Mouse (Mus musculus) v-Abl transformed pro-B cells (cell line): ENCODE results near the gene Bmt2.

Experiments
- in situ Hi-C, 2 experiments: fragments of 400-800 bp; cut with MboI; formaldehyde crosslinking; loops; one replicate each; pipeline ENCODE4 v1.15.1; 2025; ENCODE audit not compliant: unreplicated experiment in 2 of 2

The Bmt2 gene

GRCm38 (mm10) chr6:13632571-13632970 lies 45.2 kb downstream of the Bmt2 start:
- in situ Hi-C loops = no loop called here

DNA sequence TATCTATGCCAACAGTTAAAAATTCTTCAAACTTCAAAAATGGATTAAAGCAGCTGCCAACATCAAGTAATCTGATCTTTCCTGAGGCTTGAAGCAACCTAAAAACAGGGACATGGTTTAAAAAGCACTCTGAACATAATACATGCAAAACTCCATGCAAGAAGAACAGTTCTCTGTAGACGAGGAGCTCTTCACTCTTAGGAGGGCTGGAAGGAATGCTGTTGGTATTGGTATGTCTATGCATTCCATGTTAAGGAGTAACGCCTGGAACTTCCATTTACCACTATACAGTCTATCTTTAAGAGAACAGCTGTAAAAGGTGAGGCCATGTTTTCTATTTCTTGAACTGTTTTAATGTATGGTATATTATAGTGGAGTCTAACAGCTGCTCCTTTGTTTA lies 47.2 kb downstream of the Bmt2 start:
- in situ Hi-C loops = no loop called here

DNA sequence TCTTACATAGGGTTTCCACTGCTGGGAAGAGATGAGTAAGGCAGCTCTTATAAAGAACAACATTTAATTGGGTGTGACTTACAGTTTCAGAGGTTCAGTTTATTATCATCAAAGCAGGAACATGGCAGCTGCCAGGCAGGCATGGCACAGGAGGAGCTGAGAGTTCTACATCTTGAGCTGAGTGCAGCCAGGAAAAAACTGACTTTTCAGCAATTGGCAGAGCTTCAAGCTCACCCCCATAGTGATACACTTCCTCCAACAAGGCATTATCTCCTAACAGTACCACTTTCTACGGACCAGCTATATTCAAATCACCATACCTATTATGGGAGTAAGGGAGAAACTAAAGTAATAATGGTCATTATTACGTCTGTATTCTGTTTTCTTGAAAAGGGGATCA lies 58.1 kb downstream of the Bmt2 start:
- in situ Hi-C loops = loop anchor here (10.0 to 25.0 kb wide), 3 partner anchors 55 to 1682 kb away; partner anchors contain the start of genes Tmem106b (in 2 of the 2) and Bmt2 (in 1 of the 2)

- in situ Hi-C loops = loop anchor here (10.0 to 25.0 kb wide), 3 partner anchors 58 to 1680 kb away; partner anchors contain the start of genes Tmem106b (in 2 of the 2) and Bmt2 (in 1 of the 2)
These were observed 60.7 kb downstream of the Bmt2 start for GRCm38 (mm10) chr6:13617110-13617509.

GRCm38 (mm10) chr6:13614568-13614967 lies 63.2 kb downstream of the Bmt2 start:
- in situ Hi-C loops = loop anchor here (10.0 to 25.0 kb wide), 3 partner anchors 60 to 1677 kb away; partner anchors contain the start of genes Tmem106b (in 2 of the 2) and Bmt2 (in 1 of the 2)

GRCm38 (mm10) chr6:13613671-13614070 lies 64.1 kb downstream of the Bmt2 start:
- in situ Hi-C loops = loop anchor here (10.0 to 25.0 kb wide), 3 partner anchors 61 to 1676 kb away; partner anchors contain the start of genes Tmem106b (in 2 of the 2) and Bmt2 (in 1 of the 2)

- in situ Hi-C loops = loop anchor here (10.0 to 25.0 kb wide), 3 partner anchors 64 to 1674 kb away; partner anchors contain the start of genes Tmem106b (in 2 of the 2) and Bmt2 (in 1 of the 2)
These were observed 66.9 kb downstream of the Bmt2 start for GRCm38 (mm10) chr6:13610869-13611268.

GRCm38 (mm10) chr6:13609353-13610140 lies 68.2 kb downstream of the Bmt2 start:
- in situ Hi-C loops = loop anchor here (5.0 to 25.0 kb wide), 7 partner anchors 65 to 1672 kb away; partner anchors contain the start of genes 2610001J05Rik (in 2 of the 2), Bmt2 (in 2 of the 2) and Tmem106b (in 2 of the 2)

DNA sequence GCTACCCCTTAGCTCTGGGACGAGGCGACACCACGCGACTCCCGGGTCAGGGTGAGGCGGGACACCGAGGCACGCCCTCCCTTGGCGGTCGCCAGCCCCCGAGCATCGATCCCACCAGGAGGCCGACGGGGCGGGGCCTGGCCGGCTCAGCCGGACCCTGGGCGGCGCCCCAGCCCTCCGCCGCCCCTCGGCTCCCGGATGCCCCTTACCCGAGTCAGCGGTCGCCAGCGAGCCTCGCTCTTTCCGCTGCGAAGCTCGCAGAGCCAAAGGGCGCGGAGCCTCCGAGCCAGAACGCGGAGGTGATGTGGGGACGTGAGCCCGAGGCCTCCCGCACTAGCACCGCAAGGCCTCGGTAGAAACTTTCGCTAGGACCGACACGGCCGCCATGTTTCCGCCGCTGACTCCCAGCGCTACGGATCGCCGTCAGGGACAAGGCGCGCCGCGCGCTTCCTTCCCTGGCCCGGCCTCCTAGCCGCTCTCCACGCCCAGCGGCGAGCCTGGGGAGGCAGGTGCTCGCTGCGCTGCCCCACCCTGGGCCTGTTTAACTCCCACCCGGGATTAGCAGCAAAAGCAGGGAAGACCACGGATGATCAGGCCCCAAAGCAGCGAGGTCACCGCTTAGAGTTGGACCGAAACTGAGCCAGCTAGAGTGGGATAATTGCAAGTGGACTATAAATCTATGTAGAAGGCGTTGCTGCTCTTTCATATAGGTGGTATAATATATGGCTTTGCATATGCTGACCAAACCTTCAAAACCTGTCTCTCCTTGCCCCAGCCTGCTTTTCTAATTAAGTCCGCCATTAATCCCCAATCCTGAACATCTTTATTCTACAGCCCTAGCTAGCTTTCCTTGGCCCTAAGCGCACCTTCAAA lies 69.9 kb downstream of the Bmt2 start, which contains the start of gene Tmem168:
TSS of gene Tmem168 (minus strand) at position 480 of the 873 bp plus-strand sequence.
- in situ Hi-C loops = loop anchor here (5.0 to 25.0 kb wide), 6 partner anchors 69 to 1671 kb away; partner anchors contain the start of genes 2610001J05Rik (in 2 of the 2), Tmem106b (in 2 of the 2) and Bmt2 (in 1 of the 2)

DNA sequence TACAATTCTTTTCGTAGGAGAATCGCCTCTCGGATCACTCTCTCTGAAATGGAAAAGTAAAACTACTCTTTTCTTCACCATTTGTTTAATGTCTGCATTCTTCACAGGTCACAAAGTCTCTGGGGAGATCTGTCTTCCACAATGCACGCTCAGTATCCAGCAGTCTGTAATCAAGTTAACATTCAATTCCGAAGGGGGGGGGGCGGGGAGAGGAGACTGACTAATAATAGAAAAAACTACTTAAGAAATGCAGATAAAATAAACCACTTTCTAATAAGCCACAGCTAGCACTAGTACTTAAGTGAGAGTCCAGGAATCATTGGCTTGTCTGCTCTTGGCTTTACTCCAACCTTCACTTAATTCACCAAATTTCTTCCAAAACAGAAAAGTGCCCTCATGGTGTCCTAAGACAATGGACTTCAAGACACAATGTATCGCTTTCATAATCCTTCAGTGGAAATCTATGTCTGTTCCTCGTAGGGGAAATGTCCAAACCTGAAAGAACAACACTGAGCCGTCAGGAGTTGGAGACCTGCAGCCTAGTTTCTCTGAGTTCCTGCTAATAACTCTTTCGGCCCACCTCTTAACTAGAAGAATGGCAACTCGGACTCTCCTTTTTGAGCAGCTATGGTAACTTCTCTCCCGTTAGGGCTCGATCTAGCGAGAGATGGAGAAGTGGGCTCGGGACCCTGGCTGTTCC lies 70.7 kb downstream of the Bmt2 start:
- in situ Hi-C loops = loop anchor here (5.0 to 25.0 kb wide), 6 partner anchors 70 to 1670 kb away; partner anchors contain the start of genes 2610001J05Rik (in 2 of the 2), Tmem106b (in 2 of the 2) and Bmt2 (in 1 of the 2)

DNA sequence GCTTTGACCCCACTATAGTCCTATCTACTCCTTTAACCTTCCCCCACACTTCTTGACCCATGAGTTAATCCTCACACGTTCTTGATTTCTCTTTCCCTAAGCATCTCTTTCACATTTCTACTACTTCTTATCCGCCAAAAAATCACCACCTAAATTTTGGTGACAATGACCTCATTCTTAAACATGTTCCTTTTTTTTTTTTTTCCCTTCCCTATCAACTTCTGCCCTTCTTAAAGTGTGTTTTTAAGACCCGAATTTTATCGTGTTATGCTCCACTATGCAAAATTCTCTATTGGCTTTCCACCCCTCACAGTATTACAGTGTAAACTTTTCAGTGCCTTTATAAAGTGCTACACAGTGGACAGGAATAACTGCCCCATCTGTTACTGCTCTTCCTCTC lies 71.4 kb downstream of the Bmt2 start:
- in situ Hi-C loops = loop anchor here (5.0 to 25.0 kb wide), 6 partner anchors 71 to 1669 kb away; partner anchors contain the start of genes 2610001J05Rik (in 2 of the 2), Tmem106b (in 2 of the 2) and Bmt2 (in 1 of the 2)

GRCm38 (mm10) chr6:13603134-13603533 lies 74.6 kb downstream of the Bmt2 start:
- in situ Hi-C loops = loop anchor here (10.0 to 25.0 kb wide), 3 partner anchors 272 to 1666 kb away; partner anchors contain the start of genes Tmem106b (in 2 of the 2) and 2610001J05Rik (in 1 of the 2)

- in situ Hi-C loops = loop anchor here (10.0 to 25.0 kb wide), 3 partner anchors 273 to 1664 kb away; partner anchors contain the start of genes Tmem106b (in 2 of the 2) and 2610001J05Rik (in 1 of the 2)
These were observed 76.2 kb downstream of the Bmt2 start for GRCm38 (mm10) chr6:13601587-13601986.

GRCm38 (mm10) chr6:13598239-13598923 lies 79.4 kb downstream of the Bmt2 start:
- in situ Hi-C loops = no loop called here

GRCm38 (mm10) chr6:13592729-13593345 lies 84.9 kb downstream of the Bmt2 start:
- in situ Hi-C loops = no loop called here

GRCm38 (mm10) chr6:13586560-13586959 lies 91.2 kb downstream of the Bmt2 start:
- in situ Hi-C loops = no loop called here

DNA sequence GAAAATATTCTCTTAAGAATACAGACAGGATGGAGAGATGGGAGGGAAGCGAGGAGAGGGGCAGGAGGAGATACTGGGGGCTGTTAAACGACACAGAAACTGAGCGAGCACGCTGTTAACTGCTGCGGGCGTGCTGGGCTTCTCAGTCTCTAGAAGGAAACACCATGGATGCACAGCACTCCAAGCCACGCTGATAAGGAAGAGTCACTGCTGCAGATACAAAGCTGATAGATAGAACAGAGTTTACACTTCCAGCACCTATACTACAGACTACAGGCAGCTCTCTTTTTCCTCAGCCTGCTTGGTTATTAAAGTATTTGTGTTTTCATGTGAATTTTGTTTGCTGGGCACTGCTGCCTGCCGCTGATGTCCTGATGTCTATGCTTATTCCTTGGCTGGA lies 91.6 kb downstream of the Bmt2 start:
- in situ Hi-C loops = no loop called here

GRCm38 (mm10) chr6:13584788-13585187 lies 93.0 kb downstream of the Bmt2 start:
- in situ Hi-C loops = no loop called here
